Mouse (Mus musculus) adrenal gland, adult 2 months (tissue): ENCODE results near the gene Pcnx. TPM values are rescaled to one million over a fixed set of nuclear protein-coding genes. Genes with fewer than 3 reads are reported as not detected.
"Not testable (repeated sequence)": the region's sequence is repeated elsewhere in the genome, so short reads cannot be mapped to it uniquely, and the experiment has no call there.

Experiments
- DNase-seq: peaks from one replicate; pipeline ENCODE4 v3.0.0; 2021
- polyA plus RNA-seq: library from polyadenylated mRNA; depleted of rRNA; stranded (reverse); fragments of >200 nt; gene quantifications from 2 replicates; pipeline ENCODE4 v1.2.3, GENCODE M21; 2012
- total RNA-seq, 2 experiments: library from RNA; stranded (reverse); gene quantifications; 2 replicates each; pipeline ENCODE4 v1.2.3; 2021

The Pcnx gene
- total and polyA plus RNA-seq, 3 experiments: 23.4 to 56.5 (median 48.7) TPM

- peak; percentile 47 for DNase-seq
Measured at GRCm38 (mm10) chr12:81958351-81958750, 98.5 kb downstream of the Pcnx start.

DNA sequence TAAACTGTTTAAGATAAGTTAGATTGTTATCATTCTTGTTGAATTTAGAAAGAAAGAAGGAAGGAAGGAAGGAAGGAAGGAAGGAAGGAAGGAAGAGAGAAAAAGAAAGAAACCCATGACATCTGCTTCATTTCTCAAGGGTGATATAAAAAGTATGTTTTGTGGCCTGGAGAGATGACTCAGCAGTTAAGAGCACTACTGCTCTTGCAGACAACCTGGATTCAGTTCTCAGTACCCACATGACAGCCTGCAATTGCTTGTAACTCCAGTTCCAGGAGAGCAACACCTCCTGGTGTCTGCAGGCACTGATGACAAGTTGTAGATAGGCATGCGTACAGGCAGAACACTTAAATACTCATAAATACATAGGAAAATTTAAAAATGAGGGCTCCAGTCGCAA, 105.6 kb downstream of the Pcnx start:
- no peak for DNase-seq

GRCm38 (mm10) chr12:81971042-81971883, 111.4 kb downstream of the Pcnx start:
- DNase-seq: no peak

- peak; percentile 33 for DNase-seq
Measured at GRCm38 (mm10) chr12:81971884-81972362, 112.1 kb downstream of the Pcnx start.

- no peak for DNase-seq
Measured at GRCm38 (mm10) chr12:81974806-81975205, 115.0 kb downstream of the Pcnx start.

GRCm38 (mm10) chr12:81977346-81977745, 117.5 kb downstream of the Pcnx start:
- DNase-seq: no peak

DNA sequence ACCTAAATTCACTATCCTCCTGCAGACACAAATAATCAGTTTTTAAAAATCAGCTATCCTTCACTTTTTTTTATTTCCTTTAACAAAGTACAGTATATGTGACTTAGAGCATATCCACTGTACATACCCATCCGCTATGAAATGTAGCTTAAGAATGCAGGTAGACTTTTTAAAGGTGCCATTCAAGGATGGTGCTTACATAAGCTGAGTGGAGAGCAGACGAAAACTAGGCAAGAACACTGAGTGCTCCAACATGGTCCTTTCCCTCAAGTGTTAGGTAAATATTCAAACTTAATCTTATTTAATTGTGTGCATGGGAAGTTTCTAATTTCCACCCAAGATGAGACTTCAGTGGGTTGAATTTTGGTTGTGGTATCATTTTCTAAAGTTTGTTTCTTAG, 119.5 kb downstream of the Pcnx start:
- no peak for DNase-seq

DNA sequence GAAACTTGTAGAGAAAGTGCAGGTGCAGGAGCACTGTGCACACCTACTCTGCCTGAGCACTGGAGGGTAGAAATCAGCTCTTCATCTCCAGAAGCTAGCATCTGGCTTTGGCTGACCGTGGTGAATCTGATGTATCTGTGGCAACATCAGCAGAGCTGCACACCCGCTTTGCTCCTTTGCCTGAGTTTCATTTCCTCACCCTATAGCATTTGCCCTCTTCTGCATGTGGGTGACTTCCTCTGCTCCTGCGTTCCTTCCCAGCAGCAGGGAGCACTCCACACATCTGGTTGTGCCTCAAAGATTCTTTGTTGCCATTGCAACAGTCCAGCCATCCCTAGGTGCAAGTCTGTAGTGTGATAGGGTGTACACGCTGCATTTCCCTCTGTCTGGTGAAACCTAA, 132.3 kb downstream of the Pcnx start:
- no peak for DNase-seq

- no peak for DNase-seq
Measured at GRCm38 (mm10) chr12:81992996-81993395, 133.2 kb downstream of the Pcnx start.

DNA sequence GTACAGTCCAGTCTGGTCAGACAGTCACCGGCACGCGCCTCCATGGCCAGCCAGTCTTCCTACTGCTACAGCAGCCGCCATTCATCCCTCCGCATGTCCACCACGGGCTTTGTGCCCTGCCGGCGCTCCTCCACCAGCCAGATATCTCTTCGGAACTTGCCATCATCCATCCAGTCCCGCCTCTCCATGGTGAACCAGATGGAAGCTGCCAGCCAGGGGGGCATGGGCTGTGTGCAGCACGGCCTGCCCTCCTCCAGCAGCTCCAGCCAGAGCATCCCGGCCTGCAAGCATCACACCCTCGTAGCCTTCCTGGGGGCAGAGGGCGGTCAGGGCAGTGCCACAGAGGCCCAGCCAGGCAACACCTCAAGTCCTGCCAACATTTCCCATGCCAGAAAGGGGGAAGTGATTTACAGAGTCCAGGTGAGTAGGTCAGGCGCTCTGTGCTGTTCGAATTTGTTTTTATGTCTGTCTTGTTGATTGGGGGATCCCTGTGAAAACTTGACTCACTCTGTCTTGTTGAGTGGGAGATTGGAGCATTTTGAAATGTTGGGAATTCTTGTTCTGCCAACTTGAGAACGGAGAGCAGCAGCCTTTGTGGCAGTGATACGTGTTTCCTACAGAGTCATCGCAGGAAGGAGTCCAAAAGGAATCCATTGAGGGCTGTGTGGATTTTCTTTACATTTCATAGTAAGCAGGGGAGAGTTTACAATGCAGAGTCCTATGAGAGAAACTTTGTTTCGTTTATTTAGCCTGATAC, 135.3 kb downstream of the Pcnx start:
- no peak for DNase-seq

GRCm38 (mm10) chr12:81996679-81997362, 137.0 kb downstream of the Pcnx start:
- no peak for DNase-seq

DNA sequence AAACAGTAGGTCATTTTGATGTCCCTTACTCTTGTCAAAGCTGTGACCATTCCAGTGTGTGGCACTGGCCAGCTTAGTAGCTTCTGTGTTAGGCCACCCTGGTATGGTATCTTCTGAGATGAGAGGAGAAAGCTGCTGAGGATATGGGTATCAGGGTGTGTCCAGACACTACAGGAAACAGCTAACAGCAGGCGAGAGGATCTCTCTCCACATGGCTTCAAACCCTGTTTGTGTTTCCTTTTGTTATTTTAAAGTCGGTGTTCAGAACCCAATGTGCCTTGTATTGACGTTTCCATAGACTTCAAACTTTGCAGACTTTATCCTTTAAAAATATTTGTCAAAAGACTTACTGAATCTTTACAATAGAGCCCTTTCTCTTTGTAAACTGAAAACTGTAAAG, 137.7 kb downstream of the Pcnx start:
- DNase-seq: no peak

DNA sequence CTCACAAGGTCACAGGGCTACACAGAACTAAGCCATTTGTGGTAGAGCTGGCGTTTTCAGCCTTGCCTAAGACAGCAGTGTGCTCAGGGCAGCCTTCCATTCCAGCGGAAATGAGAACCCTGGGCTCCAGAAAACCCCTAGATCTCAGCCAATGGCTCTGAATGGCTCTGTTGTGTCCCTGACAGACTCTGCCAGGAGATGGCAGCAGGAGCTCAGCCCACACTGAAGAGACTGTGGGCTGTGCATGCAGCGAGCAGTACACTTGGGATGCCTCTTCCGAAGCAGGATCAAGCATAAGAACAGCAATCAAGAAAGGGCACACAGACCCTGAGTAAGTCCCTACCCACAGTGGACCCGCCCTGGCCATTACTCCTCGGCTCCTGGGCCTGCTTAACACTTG, 142.9 kb downstream of the Pcnx start:
- DNase-seq: not testable (repeated sequence)

DNA sequence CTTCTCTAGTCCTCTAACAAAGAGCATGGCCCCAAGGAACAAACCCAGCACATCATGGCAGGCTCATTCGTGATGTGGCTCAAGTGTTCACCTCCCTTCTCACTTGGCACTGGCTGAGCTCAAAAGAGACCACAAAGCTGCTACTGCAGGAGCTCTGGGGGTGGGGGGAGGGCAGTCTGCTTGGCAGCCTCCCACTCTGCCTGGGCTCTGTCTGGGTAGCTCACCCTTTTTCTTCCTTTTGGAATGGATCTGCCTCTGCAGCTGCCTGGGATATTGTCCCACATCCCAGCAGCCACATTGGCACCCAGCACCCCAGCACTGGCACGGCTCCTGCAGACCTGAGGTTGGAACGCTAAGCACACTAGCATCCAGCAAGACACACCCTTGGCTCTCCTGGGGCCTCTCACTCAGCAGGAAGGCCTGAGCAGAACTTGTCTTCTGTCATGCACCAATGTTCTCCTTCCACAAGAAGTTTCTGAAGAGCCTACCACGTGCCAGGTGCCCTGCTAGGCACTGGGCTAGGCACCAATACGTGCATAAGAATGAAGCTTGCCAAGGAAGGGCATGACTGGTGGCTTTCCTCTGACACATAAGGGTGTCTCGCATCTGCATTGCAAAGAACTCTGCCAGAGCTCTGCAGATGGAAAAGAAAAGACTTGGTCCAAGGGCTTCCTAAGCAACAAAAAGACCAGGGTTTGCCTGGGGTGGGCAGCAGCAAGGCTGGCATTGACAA, 166.2 kb downstream of the Pcnx start:
- DNase-seq: not testable (repeated sequence)

DNA sequence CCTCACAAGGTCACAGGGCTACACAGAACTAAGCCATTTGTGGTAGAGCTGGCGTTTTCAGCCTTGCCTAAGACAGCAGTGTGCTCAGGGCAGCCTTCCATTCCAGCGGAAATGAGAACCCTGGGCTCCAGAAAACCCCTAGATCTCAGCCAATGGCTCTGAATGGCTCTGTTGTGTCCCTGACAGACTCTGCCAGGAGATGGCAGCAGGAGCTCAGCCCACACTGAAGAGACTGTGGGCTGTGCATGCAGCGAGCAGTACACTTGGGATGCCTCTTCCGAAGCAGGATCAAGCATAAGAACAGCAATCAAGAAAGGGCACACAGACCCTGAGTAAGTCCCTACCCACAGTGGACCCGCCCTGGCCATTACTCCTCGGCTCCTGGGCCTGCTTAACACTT, 173.7 kb downstream of the Pcnx start:
- not testable (repeated sequence) for DNase-seq

DNA sequence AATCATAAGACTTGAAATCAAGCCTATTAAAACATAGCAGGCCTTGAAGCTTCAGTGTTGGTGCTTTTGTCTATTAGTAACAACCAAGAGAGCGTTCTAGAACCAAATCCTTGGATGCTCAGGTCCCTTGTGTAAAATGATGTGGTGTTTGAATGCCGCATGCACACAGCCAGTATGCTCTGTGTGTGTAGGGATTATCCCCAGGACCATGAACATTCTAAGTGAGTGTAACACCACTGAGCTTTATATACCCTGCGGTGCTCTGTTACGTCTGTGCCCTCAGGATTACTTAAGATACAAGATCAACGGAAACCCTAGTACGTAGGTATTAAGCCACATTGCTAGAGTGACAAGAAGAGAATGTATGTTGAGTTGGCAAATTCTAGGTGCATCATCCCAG, 174.2 kb downstream of the Pcnx start:
- not testable (repeated sequence) for DNase-seq

DNA sequence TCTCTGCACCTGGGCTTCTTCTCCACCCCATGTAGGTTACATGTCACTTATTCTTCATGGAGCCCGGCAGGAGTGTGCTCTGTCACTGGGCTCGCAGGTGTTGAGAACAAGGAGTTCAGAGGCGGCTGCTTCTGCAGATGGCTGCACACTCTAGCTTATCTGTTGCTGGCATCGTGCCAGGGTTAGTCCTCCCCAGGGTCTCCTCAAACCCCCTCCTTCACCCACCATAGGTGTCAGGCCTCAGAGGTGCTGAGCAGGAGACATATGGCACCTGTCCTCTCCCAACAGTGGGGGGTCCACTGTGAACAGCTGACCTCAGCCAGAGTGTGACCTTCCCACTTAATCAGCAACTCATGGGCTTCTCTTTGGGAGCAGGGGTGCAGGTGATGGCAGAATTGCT, 184.3 kb downstream of the Pcnx start:
- DNase-seq: not testable (repeated sequence)
